Mouse (Mus musculus) myocyte (in vitro differentiated cells): ENCODE results near the gene Efcab12.

Experiments
- CEBPB ChIP-seq: IDR thresholded peaks from 2 replicates; pipeline ENCODE4 v1.6.1; 2011; ENCODE audit warnings: mild to moderate bottlenecking, moderate library complexity; ENCODE audit not compliant: poor library complexity, insufficient read depth, severe bottlenecking
- MYOD1 ChIP-seq, 3 experiments: IDR thresholded peaks; one replicate each; pipeline ENCODE4 v1.6.1; 2011; ENCODE audit warnings: control low read depth in 2 of 3, low read depth in 2 of 3, mild to moderate bottlenecking in 2 of 3, moderate library complexity in 1 of 3; ENCODE audit not compliant: insufficient read length in 2 of 3, control insufficient read depth in 1 of 3
- MYOG ChIP-seq, 3 experiments: IDR thresholded peaks; one replicate each; pipeline ENCODE4 v1.6.1; 2011; ENCODE audit warnings: control low read depth in 2 of 3, low read depth in 2 of 3, mild to moderate bottlenecking in 2 of 3; ENCODE audit not compliant: insufficient read length in 2 of 3, control insufficient read depth in 1 of 3, insufficient read depth in 1 of 3
- POLR2A ChIP-seq: IDR thresholded peaks from one replicate; pipeline ENCODE4 v1.6.1; 2011; ENCODE audit warnings: low read depth, mild to moderate bottlenecking, control low read depth, moderate library complexity; ENCODE audit not compliant: insufficient read length
- SRF ChIP-seq: IDR thresholded peaks from one replicate; pipeline ENCODE4 v1.6.1; 2011; ENCODE audit warnings: low read depth; ENCODE audit not compliant: control insufficient read depth, insufficient read length
- TCF3 ChIP-seq: IDR thresholded peaks from one replicate; pipeline ENCODE4 v1.6.1; 2011; ENCODE audit warnings: low read depth, control low read depth; ENCODE audit not compliant: insufficient read length

- no peak for TF ChIP-seq POLR2A
- no peak for TF ChIP-seq TCF3
- no peak for TF ChIP-seq SRF
- TF ChIP-seq MYOG (IDR thresholded peaks at IDR 0.05; ENCODE audit: control insufficient read depth in 1 of 3, insufficient read depth in 1 of 3, insufficient read length in 2 of 3, low read depth in 2 of 3): no peak
- no peak for TF ChIP-seq CEBPB
- no peak for TF ChIP-seq MYOD1 (IDR thresholded peaks at IDR 0.05; ENCODE audit: control insufficient read depth in 1 of 3, insufficient read length in 2 of 3, low read depth in 2 of 3)
Measured at GRCm38 (mm10) chr6:115782781-115783180, 55.4 kb downstream of the Efcab12 start.
